Mouse (Mus musculus) heart, adult 2 months (tissue): ENCODE data around the gene Cops2. TPM values are rescaled to one million over a fixed set of nuclear protein-coding genes. Genes with fewer than 3 reads are reported as not detected.
A peak's percentile ranks its signal among the peaks of the same experiment; 100 is the strongest.

Source experiments
- DNase-seq, 2 experiments: peaks; one replicate each; pipeline ENCODE4 v3.0.0; 2021
- H3K27ac ChIP-seq: fragments of 200-600 bp; 2 replicates; pipeline ENCODE4 v1.8.1; 2022
- H3K27me3 ChIP-seq: fragments of 200-500 bp; 2 replicates; pipeline ENCODE4 v1.6.1; 2012; ENCODE audit warnings: mild to moderate bottlenecking, low read length, inconsistent platforms, mixed read lengths; ENCODE audit not compliant: control insufficient read depth, insufficient read depth
- H3K36me3 ChIP-seq: fragments of 200-500 bp; 2 replicates; pipeline ENCODE4 v1.6.1; 2012; ENCODE audit warnings: low read length, inconsistent platforms; ENCODE audit not compliant: control insufficient read depth, insufficient read depth
- H3K4me1 ChIP-seq: fragments of 200-500 bp; 2 replicates; pipeline ENCODE4 v1.6.1; 2011; ENCODE audit warnings: low read length; ENCODE audit not compliant: control insufficient read depth, insufficient read depth
- H3K4me3 ChIP-seq: fragments of 200-600 bp; 2 replicates; pipeline ENCODE4 v1.8.1; 2022
- H3K79me2 ChIP-seq: fragments of 200-500 bp; replicated peaks from 2 replicates; pipeline ENCODE4 v1.6.1; 2012; ENCODE audit warnings: mild to moderate bottlenecking, inconsistent platforms, low read length, moderate library complexity, mixed read lengths; ENCODE audit not compliant: control insufficient read depth, insufficient read depth
- H3K9ac ChIP-seq: fragments of 200-500 bp; 2 replicates; pipeline ENCODE4 v1.6.1; 2012; ENCODE audit warnings: low read depth, mild to moderate bottlenecking, control low read depth, inconsistent platforms, low read length, mixed read lengths
- CTCF ChIP-seq: fragments of 200-600 bp; IDR thresholded peaks from 2 replicates; pipeline ENCODE4 v1.8.1; 2022; ENCODE audit warnings: antibody characterized with exemption, mild to moderate bottlenecking, moderate library complexity
- EP300 ChIP-seq: fragments of 200-500 bp; IDR thresholded peaks from 2 replicates; pipeline ENCODE4 v1.6.1; 2011; ENCODE audit warnings: low read depth, low read length, control low read depth; ENCODE audit not compliant: insufficient read depth
- POLR2A ChIP-seq: fragments of 200-500 bp; IDR thresholded peaks from 2 replicates; pipeline ENCODE4 v1.6.1; 2011; ENCODE audit warnings: mild to moderate bottlenecking, low read depth, low read length, control low read depth; ENCODE audit not compliant: insufficient read depth
- WGBS: fragments of 180-500 bp; shearing (Covaris S2); methylation state at CpG from one replicate; pipeline ENCODE4 v1.1.7; 2018; 5-methylcytosine and 5-hydroxymethylcytosine counted together
- intact Hi-C: fragments of 180-260 bp; cut with DNase I; formaldehyde crosslinking; loops from one replicate; pipeline ENCODE4 v1.15.1; 2025
- polyA plus RNA-seq: library from polyadenylated mRNA; depleted of rRNA; stranded (reverse); fragments of >200 nt; gene quantifications from 2 replicates; pipeline ENCODE4 v1.2.3, GENCODE M21; 2012
- total RNA-seq, 2 experiments: library from RNA; stranded (reverse); gene quantifications; 2 replicates each; pipeline ENCODE4 v1.2.3; 2021

Cops2 gene
- total and polyA plus RNA-seq, 3 experiments, result 10.3 to 85.4 (median 83.9) TPM

DNA sequence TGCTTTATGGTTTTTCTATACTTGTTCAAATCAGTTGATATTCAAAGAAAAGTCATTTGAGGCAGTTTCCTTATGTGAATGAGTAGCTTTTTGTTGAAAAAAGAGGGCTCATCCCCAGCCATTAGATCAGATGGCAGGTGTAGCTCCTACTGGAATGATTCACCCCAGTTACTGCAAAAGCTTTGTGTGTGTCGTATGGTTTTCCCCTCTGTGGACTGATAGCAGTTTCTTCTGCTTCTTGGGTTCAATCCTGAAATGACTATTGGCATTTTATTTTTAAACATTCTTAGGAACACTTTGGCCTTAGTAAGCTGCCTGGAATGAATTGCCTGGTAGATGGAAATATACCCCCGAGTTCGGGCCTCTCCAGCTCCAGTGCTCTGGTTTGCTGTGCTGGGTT lies 37.4 kb upstream of the Cops2 start:
- Histone ChIP-seq H3K36me3 (no peaks in the 10 kb centered on the region), H3K27me3 (no peaks in the 10 kb centered on the region), H3K27ac (no peak overlapping the region), H3K9ac (no peak overlapping the region), H3K4me3 (no peak overlapping the region), H3K79me2 (no peaks in the 10 kb centered on the region), H3K4me1 (no peaks in the 10 kb centered on the region)
- no peak for DNase-seq
- WGBS, result 87% methylated on average over 3 of the region's 3 CpGs
- intact Hi-C loops, result no loop called here
- TF ChIP-seq EP300 (no peak), POLR2A (no peak), CTCF (no peak)

- H3K4me1 ChIP-seq, result no peaks in the 10 kb centered on the region
- no peaks in the 10 kb centered on the region for H3K36me3 ChIP-seq
- H3K9ac ChIP-seq, result no peak overlapping the region
- DNase-seq, result no peak
- no peak overlapping the region for H3K4me3 ChIP-seq
- H3K27me3 ChIP-seq, result no peaks in the 10 kb centered on the region
- 86% methylated on average over 4 of the region's 4 CpGs for WGBS
- H3K79me2 ChIP-seq, result no peaks in the 10 kb centered on the region
- H3K27ac ChIP-seq, result no peak overlapping the region
- TF ChIP-seq POLR2A (no peak), EP300 (no peak), CTCF (no peak)
- intact Hi-C loops, result no loop called here
Observed at GRCm38 (mm10) chr2:125895099-125895498, 36.2 kb upstream of the Cops2 start.

- Histone ChIP-seq H3K4me1 (no peaks in the 10 kb centered on the region), H3K79me2 (no peaks in the 10 kb centered on the region), H3K27ac (no peak overlapping the region), H3K36me3 (no peaks in the 10 kb centered on the region), H3K9ac (no peak overlapping the region), H3K4me3 (no peak overlapping the region), H3K27me3 (no peaks in the 10 kb centered on the region)
- no peak for DNase-seq
- 38% methylated on average over 6 of the region's 6 CpGs for WGBS
- TF ChIP-seq POLR2A (no peak), CTCF (peak; percentile 70)
- intact Hi-C loops, result loop anchor here (2.0 to 5.0 kb wide), 5 partner anchors 139 to 628 kb away; partner anchors contain the start of gene Fgf7
Observed at GRCm38 (mm10) chr2:125893096-125893495, 34.2 kb upstream of the Cops2 start.

DNA sequence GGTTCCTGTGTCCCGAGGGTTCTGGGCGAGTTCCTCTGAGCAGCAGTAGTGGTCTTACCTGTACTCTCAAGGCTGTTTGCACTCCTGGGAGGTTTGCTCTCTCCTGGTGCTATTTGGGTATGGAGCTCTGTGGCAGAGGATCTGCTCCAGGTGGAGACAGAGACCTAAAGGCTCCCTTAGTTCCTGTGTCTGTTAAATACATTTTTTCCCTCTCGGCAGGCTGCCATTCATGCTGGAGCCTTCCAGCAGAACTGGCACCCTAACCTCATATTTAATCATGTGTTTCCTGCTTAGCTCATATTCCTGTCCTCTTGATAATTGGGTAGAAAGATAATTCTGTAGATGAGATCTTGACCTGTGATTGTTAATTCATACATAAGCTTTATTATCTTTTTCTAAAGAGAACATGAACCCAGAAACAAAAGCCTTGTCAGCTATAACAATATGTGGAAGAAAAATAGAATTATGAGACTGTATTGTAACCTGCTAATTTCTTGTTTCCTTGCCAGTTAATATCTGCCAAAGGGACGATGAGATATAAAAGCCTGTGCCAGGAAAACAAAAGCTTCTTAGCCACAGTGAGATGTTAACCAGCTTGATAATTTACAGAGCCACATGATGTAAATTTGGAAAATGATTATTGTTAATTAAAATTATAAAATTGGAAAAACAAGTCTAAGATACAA lies 27.1 kb upstream of the Cops2 start:
- Histone ChIP-seq H3K4me1 (no peaks in the 10 kb centered on the region), H3K9ac (no peak overlapping the region), H3K79me2 (no peaks in the 10 kb centered on the region), H3K36me3 (no peaks in the 10 kb centered on the region), H3K4me3 (no peak overlapping the region), H3K27ac (no peak overlapping the region), H3K27me3 (no peaks in the 10 kb centered on the region)
- no peak for DNase-seq
- intact Hi-C loops, result no loop called here
- TF ChIP-seq CTCF (no peak), EP300 (no peak), POLR2A (no peak)
- 44% methylated on average over 4 of the region's 4 CpGs for whole genome bisulfite sequencing

DNA sequence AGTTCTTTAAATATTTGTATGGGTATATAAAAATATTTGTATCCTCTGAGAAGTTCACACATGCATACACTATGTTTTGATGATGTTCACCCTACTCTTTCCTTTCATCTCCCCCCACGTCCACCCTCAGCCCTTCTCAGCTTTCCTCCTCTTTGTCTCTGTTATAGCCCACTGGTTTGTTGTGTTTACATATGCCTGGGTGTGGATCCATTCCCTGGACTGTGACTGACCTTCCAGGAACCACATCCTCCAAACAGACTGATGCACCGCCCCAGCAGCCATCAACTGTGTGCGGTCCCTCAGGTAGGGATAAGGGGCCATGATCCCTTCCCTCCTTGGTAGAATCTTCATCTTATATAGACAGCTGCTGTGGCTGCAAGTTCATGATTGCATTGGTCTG lies 11.2 kb upstream of the Cops2 start:
- WGBS, result 86% methylated on average over 3 of the region's 3 CpGs
- H3K79me2 ChIP-seq, result no peaks in the 10 kb centered on the region
- H3K27me3 ChIP-seq, result no peaks in the 10 kb centered on the region
- TF ChIP-seq CTCF (no peak), EP300 (no peak), POLR2A (no peak)
- no peaks in the 10 kb centered on the region for H3K4me1 ChIP-seq
- no peak overlapping the region for H3K4me3 ChIP-seq
- H3K27ac ChIP-seq, result no peak overlapping the region
- intact Hi-C loops, result no loop called here
- no peak for DNase-seq
- H3K36me3 ChIP-seq, result no peaks in the 10 kb centered on the region; the same call in none of the 2 replicates
- no peak overlapping the region for H3K9ac ChIP-seq

GRCm38 (mm10) chr2:125868301-125868700 lies 9.4 kb upstream of the Cops2 start:
- Histone ChIP-seq H3K36me3 (no peaks in the 10 kb centered on the region; the same call in none of the 2 replicates), H3K9ac (no peak overlapping the region), H3K4me3 (no peak overlapping the region), H3K27me3 (no peaks in the 10 kb centered on the region), H3K4me1 (no peaks in the 10 kb centered on the region), H3K79me2 (no peaks in the 10 kb centered on the region), H3K27ac (no peak overlapping the region)
- 82% methylated on average over 3 of the region's 3 CpGs for WGBS
- TF ChIP-seq EP300, result no peak
- no peak for TF ChIP-seq POLR2A
- no peak for TF ChIP-seq CTCF
- DNase-seq, result no peak
- intact Hi-C loops, result no loop called here
